Mouse (Mus musculus) lung, postnatal 4 days (tissue): Measurements from ENCODE around the gene Aunip.

Experiments used
- DNase-seq, 2 experiments: peaks; one replicate each; pipeline ENCODE4 v3.0.0; 2021

Aunip gene

DNA sequence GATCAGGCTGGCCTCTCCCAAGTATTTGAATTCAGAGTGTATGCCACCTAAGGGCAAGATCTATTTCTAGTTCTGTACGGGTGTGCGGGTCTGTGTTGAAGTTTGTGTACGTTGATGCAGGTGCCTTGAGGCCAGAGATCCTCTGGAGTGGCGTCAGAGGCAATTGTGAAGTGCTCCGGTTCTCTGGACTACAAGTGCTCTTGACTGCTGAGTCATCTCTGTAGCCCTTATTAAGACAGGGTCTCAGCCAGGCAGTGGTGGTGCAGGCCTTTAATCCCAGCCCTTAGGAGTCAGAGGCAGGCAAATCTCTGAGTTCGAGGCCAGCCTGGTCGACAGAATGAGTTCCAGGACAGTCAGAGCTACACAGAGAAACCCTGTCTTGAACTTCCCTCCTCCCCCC, 4.8 kb downstream of the Aunip start:
- DNase-seq: peak; percentile 29 to 56

GRCm38 (mm10) chr4:134516981-134517380, 6.2 kb downstream of the Aunip start:
- peak in 1 of 2 experiments; percentile 27 for DNase-seq

DNA sequence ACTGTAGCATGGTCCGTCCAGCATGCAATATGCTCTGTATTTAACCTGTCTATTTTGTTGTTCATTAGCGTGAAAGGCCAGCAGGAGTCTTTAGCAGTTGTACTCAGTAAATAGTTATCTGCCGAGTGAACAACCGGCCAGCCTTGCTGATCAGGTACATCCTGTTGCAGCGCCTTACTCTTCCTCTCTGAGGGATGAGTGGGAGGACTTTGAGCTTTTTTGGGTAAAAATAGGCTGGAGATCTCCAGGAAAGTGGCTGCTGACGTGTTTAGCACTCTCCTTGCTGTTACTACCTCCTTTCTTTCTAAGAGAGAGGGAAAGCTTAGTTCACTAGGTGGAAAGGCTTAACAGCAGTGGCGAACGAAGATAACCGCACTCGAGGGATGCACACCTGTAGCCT, 6.9 kb downstream of the Aunip start:
- DNase-seq: no peak

DNA sequence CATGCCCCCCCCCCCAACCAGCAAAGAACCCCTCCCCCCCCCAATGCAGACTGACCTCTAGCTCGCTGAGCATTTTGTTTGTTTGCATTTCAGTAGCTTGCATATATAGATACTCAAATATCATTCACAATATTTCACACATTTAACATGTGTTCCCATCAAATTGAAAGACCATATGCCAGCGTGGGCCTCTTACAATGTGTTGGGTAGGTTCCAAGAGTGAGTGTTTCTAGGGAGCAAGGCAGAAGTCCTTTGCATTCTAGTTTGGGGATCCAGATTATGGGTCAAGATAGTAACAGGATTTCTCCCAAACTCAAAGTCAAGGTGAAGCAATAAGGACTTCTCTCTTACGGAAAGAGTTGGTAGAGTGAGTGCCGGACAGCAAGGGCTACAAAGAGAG, 7.7 kb downstream of the Aunip start:
- no peak for DNase-seq

DNA sequence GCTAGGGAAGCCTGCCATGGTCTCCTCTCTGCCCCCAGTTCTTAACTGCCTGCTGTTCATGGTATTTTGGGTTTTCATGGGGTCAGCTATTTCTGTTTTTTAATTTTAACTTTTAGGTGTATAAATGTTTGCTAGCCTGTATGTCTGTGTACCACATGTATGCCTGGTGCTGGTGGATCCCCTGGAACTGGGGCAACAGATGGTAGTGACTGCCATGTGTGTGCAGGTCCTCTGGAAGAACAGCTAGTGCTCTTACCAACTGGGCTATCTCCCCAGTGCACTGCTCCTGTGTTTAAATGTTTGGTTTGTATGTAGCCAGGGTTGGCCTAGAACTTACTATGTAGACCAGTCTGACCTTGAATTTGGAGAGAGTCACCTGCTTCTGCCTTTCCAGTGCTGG, 8.5 kb downstream of the Aunip start:
- DNase-seq: no peak

- no peak for DNase-seq
Measured at GRCm38 (mm10) chr4:134523447-134523846, 12.6 kb downstream of the Aunip start.

- no peak for DNase-seq
Measured at GRCm38 (mm10) chr4:134525806-134526205, 15.0 kb downstream of the Aunip start.

GRCm38 (mm10) chr4:134526220-134526619, 15.4 kb downstream of the Aunip start:
- no peak for DNase-seq

GRCm38 (mm10) chr4:134532928-134533327, 22.1 kb downstream of the Aunip start:
- DNase-seq: peak; percentile 27 to 33

- peak in 1 of 2 experiments; percentile 9 for DNase-seq
Measured at GRCm38 (mm10) chr4:134533421-134533820, 22.6 kb downstream of the Aunip start.

GRCm38 (mm10) chr4:134534124-134534886, 23.5 kb downstream of the Aunip start:
- DNase-seq: peak; percentile 81 to 86

- DNase-seq: peak; percentile 98 to 99
Measured at GRCm38 (mm10) chr4:134534932-134535786, 24.4 kb downstream of the Aunip start, which contains the start of gene Mtfr1l. Gene Mtfr1l, minus strand, starts transcription at chr4:134535387.

- DNase-seq: peak in 1 of 2 experiments; percentile 19
Measured at GRCm38 (mm10) chr4:134535787-134536151, 25.0 kb downstream of the Aunip start.

- DNase-seq: no peak
Measured at GRCm38 (mm10) chr4:134538997-134539580, 28.3 kb downstream of the Aunip start.

- DNase-seq: no peak
Measured at GRCm38 (mm10) chr4:134542726-134543125, 31.9 kb downstream of the Aunip start.

- DNase-seq: peak; percentile 89 to 95
Measured at GRCm38 (mm10) chr4:134543261-134543660, 32.5 kb downstream of the Aunip start.

DNA sequence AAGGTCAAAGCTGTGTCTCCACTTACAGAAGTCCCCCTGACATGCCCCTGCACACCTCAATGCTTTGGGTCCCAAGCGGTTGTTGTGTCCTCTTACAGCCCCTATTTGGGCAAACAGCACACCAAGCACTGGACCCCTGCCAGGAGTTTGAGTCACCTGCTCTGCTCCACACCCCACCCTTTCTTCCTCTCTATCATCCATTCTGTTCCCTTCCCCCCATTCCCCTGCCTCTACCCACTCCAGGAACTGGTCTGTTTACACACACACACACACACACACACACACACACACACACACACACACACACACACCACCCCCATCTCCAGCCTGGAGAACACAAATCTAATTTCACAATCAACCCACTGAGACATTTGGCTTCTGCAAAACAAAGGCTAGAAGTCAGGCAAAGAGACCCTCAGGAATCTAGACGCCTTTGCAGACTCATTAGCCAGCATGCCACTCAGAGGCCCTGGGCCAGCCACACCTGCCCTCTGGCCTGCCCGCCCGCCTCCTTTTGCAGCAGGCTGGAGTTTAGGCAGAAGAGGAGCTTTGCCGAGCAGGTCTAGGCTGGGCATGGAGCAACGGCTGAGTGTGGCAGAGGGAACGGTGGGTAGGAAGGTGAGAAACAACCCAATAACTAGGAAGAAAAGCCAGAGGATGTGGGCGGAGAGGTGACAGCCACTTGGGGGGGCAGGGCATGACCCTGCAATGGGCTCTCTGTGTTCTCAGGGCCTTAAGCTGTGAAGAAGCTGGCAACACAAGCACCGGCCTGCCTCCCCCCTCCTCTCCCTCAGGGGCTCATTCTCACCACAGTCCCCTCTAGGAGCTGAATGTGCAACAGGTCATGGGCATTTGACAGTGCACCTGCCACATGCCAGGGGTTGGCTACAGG, 36.3 kb downstream of the Aunip start:
- peak; percentile 55 to 63 for DNase-seq

DNA sequence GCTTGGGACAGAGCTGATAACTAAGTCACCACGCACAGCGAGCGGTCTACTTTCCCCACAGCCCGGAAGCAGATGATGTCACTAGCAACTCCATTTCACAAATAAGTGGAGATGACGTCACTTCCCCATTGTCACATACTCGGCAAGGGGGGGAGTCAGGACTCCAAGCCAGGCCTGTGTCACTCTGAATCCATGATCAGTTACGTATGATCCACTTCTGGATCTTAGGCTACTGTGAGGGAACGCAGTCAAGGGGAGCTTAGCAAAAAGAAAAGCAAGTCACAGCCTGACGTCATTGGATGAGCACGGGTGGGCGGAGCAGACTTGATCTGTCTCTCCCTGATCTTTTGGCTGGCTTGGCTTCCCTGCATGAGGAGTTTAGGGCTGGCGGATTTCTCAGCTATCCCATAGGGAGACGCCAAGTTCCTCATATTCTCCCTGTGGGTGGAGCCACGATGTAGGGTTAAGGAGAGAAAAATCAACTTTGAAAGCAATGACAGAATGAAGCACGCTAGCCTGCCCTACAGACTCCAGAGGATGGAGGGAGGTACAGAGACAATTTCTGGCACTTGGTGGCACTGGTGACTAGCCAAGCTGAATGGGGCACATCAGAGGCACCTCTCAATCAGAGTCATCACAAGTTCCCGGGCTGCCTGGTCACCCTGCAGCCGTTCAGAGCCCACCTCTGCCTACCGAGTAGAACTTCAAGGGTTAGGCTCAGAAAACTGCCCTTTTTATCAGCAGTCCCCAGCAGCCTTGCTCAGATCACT, 37.6 kb downstream of the Aunip start:
- DNase-seq: peak; percentile 49 to 58

- DNase-seq: no peak
Measured at GRCm38 (mm10) chr4:134549899-134550298, 39.1 kb downstream of the Aunip start.

- DNase-seq: peak; percentile 77 to 86
Measured at GRCm38 (mm10) chr4:134551494-134552316, 40.9 kb downstream of the Aunip start, which contains the start of gene Selenon. Gene Selenon, minus strand, starts transcription at chr4:134552166.

DNA sequence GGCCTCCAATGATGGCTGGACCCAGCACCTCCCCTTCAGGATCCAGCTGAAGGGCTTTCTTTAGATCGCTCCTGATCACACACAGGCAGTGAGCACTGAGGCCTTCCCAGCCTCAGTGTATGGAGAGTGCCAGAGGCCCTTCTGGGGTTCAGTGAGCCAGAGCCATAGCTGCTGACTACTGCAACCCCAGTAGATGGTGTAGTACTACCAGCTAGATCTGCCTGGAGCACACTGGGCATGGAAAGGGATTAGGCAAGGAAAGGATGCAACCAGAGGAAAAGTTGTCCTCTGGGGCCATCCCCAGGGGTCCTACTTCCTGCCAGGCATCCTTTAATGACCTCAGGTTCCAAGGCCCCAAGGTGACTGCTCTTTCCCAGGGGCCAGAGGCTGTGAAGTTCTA, 42.8 kb downstream of the Aunip start:
- DNase-seq: no peak
